Mouse (Mus musculus): Measurements from ENCODE around the gene Cryge. TPM values are rescaled to one million over a fixed set of nuclear protein-coding genes. Genes with fewer than 3 reads are reported as not detected.

The Cryge gene
- polyA plus RNA-seq, 1 experiment from 2014 or later = 29.2 TPM

DNA sequence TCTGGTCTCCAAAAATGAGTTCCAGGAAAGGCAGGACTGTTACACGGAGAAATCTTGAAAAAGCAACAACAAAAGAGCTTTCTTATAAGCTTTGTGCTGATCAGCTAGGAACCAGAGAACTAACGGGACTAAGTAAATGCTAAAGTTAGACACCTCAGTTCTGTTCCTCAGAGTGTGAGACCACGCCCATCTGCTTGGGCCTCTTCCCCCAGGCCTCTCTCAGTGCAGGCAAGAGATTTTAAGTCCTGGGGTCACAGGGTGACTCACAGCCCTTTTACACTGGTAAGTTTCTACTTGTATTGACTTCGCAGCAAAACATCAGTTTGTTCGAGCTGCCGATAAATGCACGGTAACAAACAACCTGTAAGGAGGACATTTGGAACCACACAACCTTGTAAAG lies 747 bp upstream of the Cryge start:
- no peak overlapping the region for H3K4me3 ChIP-seq
- no peak overlapping the region for H3K27ac ChIP-seq
- no peaks in the 10 kb centered on the region for H3K36me3 ChIP-seq
- no peak overlapping the region for H3K4me2 ChIP-seq (replicated peaks)
- H3K9me3 ChIP-seq = no peaks in the 10 kb centered on the region
- H3K4me1 ChIP-seq = 0 out of 2 replicates have a peak, but pooled peaks cover 9% of the 10 kb centered on the region
- 62% methylated on average over 7 of the region's 7 CpGs for WGBS
- ATAC-seq (ENCODE audit: insufficient number of reproducible peaks, insufficient read depth, low FRiP score, low TSS enrichment) = no peak
- H3K27me3 ChIP-seq = no peaks in the 10 kb centered on the region
- no peak overlapping the region for H3K9ac ChIP-seq

DNA sequence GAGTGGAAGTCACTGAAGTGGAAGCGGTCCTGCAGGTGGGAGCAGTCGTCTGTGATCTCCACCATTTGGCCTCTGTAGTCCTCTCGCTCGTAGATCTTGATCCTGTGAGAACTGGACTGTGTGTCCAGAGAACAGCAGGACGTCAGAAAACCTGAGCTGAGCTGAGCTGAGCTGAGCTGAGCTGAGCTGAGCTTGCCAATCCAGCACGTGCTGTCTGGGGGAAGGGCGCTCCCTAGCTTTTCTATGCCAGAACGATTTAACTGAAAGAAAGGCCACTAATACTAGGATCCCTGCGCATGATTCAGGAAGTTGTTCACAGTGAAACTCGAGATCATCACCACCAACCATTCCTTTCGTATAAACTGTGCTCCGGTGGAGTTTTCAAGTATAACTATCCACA lies 2.2 kb downstream of the Cryge start:
- peak; percentile 8; the same call in 1 of the 2 replicates for ATAC-seq (ENCODE audit: insufficient number of reproducible peaks, insufficient read depth, low FRiP score, low TSS enrichment)

DNA sequence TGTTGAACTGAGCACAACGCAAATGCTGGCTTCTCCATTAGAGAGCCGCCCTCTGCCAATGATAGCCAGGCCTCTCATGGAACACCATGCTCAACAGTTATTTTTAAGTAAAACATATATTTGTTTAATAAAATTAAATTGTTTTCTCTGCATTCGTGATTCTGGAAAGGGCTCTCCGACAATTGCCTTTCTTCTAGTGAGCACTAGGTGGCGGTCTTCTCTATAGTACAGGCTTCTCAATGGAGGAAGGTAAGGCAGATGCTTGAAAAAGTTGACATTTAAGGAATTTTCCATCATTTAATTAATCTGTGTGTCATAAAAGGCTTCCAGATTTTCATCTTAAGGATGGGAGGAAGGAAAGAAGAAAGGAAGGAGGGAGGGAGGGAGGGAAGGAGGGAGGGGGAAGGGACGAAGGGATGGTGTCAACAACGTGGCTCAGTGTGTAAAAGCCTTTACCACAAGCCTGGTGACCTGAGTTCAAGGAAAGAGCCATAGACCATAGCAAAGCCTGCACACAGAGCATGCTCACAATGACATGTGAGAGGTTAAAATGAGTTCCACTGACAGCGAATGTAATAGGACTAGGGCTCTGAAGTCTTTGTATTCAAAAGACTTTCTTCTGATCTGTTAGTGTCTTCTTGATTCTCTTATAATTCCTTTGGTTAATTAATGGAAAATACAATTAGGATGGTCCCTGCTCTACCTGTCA lies 4.4 kb downstream of the Cryge start:
- Histone ChIP-seq H3K4me1 (0 out of 2 replicates have a peak, but pooled peaks cover 2% of the 10 kb centered on the region), H3K27ac (no peak overlapping the region), H3K27me3 (no peaks in the 10 kb centered on the region), H3K9ac (no peak overlapping the region), H3K4me2 (replicated peaks) (no peak overlapping the region), H3K36me3 (no peaks in the 10 kb centered on the region), H3K4me3 (no peak overlapping the region), H3K9me3 (no peaks in the 10 kb centered on the region)
- no peak for ATAC-seq (ENCODE audit: insufficient number of reproducible peaks, insufficient read depth, low FRiP score, low TSS enrichment)
- 36% methylated on average over 8 of the region's 8 CpGs for WGBS

More for the DNA sequence above, 2.2 kb downstream of the Cryge start:
- Histone ChIP-seq H3K9ac (no peak overlapping the region), H3K4me2 (replicated peaks) (no peak overlapping the region), H3K9me3 (no peaks in the 10 kb centered on the region), H3K4me1 (0 out of 2 replicates have a peak, but pooled peaks cover 9% of the 10 kb centered on the region), H3K27ac (no peak overlapping the region), H3K27me3 (no peaks in the 10 kb centered on the region), H3K4me3 (no peak overlapping the region), H3K36me3 (no peaks in the 10 kb centered on the region)
- 50% methylated on average over 12 of the region's 12 CpGs for WGBS

DNA sequence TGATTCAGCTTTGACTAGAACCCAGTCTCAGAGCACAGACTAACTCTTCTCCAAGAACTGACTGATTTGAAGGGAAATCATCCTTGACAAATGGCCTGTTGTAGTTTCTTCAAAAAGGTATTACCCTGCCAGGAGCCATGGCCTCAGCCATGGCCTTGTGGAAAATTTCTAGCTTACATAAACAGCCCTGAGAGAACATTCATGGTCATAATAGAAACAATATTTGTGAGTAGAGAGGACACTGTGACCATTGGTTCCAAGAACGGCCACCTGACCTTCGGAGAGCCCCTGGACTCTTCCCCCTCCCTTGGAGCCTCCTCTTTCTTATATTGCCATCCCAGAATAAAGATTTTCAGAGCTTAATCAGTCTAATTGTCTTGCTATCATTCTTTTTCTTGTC lies 7.5 kb downstream of the Cryge start:
- Histone ChIP-seq H3K36me3 (no peaks in the 10 kb centered on the region), H3K27ac (no peak overlapping the region), H3K4me1 (no peaks in the 10 kb centered on the region), H3K27me3 (no peaks in the 10 kb centered on the region), H3K9ac (no peak overlapping the region), H3K4me3 (no peak overlapping the region), H3K4me2 (replicated peaks) (no peak overlapping the region), H3K9me3 (no peaks in the 10 kb centered on the region)
- WGBS = 87% methylated on average over 2 of the region's 2 CpGs
- no peak for ATAC-seq (ENCODE audit: insufficient number of reproducible peaks, insufficient read depth, low FRiP score, low TSS enrichment)

DNA sequence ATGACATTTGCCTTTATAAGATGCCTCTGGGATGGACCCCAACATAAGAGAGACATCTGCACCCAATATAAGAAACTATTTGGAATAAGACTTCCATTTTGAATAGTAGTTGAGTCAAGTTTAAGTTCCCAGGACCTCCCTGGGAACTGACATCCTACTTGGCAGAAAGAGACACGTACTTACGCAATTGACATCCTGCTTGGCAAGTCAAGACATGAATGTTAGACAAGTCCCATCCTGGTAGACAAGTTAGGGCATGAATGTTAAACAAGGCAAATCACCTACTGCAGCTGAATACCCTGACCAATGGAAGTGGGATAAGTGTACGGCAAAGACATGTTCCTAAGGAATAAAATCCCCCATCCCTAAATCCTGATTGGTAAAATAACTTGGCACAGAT lies 9.1 kb downstream of the Cryge start:
- H3K27ac ChIP-seq = no peak overlapping the region
- no peak for ATAC-seq (ENCODE audit: insufficient number of reproducible peaks, insufficient read depth, low FRiP score, low TSS enrichment)
- no peaks in the 10 kb centered on the region for H3K36me3 ChIP-seq
- H3K27me3 ChIP-seq = no peaks in the 10 kb centered on the region
- WGBS = 90% methylated on average over 3 of the region's 3 CpGs
- no peak overlapping the region for H3K4me2 ChIP-seq (replicated peaks)
- H3K4me3 ChIP-seq = no peak overlapping the region
- no peaks in the 10 kb centered on the region for H3K9me3 ChIP-seq
- no peak overlapping the region for H3K9ac ChIP-seq
- no peaks in the 10 kb centered on the region for H3K4me1 ChIP-seq

DNA sequence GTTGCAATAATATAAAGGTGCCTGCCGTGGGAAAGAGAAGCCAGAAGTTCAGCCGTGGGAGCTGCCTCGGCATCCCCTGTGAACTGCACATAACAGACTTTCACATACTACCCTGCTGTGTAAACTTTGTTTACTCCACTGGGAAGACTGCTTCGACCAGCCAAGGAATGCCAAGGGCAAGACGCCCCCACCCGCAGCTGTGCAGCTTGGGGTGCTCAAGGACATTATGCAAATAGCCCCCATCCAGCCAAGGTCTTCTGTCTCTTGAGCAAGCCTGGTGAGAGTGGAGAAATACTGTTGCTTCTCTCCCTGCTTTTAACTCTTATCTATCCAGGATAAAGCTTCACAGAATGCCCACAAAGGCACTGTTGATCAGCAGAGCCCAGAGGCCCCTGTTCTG lies 10.1 kb downstream of the Cryge start:
- WGBS = 80% methylated on average over 6 of the region's 6 CpGs
- ATAC-seq (ENCODE audit: insufficient number of reproducible peaks, insufficient read depth, low FRiP score, low TSS enrichment) = no peak
- Histone ChIP-seq H3K27ac (no peak overlapping the region), H3K4me1 (no peaks in the 10 kb centered on the region), H3K27me3 (no peaks in the 10 kb centered on the region), H3K4me2 (replicated peaks) (no peak overlapping the region), H3K4me3 (no peak overlapping the region), H3K9ac (no peak overlapping the region), H3K9me3 (no peaks in the 10 kb centered on the region), H3K36me3 (no peaks in the 10 kb centered on the region)

DNA sequence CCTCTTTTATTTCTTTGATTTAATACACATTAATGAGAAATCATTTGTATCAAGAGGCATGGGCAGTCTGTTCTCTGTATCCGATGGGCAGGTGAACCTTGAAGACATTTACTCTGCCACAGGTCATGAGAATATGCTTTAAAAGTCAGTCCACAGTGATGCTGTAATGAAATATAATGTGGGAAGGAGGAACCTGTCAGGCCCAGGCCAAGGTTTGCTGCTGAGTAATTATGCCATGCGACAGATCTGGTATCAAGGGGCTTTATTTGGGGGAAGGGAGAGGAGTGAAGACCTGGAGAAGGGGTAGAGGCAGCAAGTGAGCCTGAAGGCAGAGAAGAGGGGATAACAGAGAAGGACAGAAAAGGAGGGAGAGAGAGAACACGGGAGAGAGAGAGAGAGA lies 11.3 kb downstream of the Cryge start:
- Histone ChIP-seq H3K27me3 (no peaks in the 10 kb centered on the region), H3K9ac (no peak overlapping the region), H3K4me3 (no peak overlapping the region), H3K36me3 (no peaks in the 10 kb centered on the region), H3K27ac (no peak overlapping the region), H3K4me1 (no peaks in the 10 kb centered on the region), H3K9me3 (no peaks in the 10 kb centered on the region), H3K4me2 (replicated peaks) (no peak overlapping the region)
- WGBS = 80% methylated on average over 3 of the region's 3 CpGs
- ATAC-seq (ENCODE audit: insufficient number of reproducible peaks, insufficient read depth, low FRiP score, low TSS enrichment) = no peak

DNA sequence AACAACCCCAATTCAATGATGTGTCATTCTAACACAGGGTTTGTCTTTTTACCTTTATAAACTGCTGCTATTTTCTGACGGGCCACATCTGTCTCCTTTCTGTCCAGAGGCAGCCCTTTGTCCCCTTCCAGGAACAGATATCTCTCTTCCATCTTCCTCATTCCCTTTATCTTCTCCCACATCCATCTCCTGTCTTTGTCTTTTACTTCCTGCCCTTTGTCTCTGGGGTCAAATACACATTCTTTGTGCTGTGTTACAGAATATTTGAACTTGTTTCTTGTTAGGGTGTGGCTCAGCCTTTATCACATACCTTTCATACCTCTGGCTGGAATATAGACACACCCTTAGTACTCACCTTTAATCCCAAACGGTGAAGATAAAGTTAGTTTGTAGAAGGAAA lies 13.4 kb downstream of the Cryge start:
- Histone ChIP-seq H3K9ac (no peak overlapping the region), H3K27ac (no peak overlapping the region), H3K4me2 (replicated peaks) (no peak overlapping the region), H3K36me3 (no peaks in the 10 kb centered on the region), H3K9me3 (no peaks in the 10 kb centered on the region), H3K4me3 (no peak overlapping the region), H3K27me3 (no peaks in the 10 kb centered on the region), H3K4me1 (no peaks in the 10 kb centered on the region)
- ATAC-seq (ENCODE audit: insufficient number of reproducible peaks, insufficient read depth, low FRiP score, low TSS enrichment) = no peak
- whole genome bisulfite sequencing = 74% methylated on average over 2 of the region's 2 CpGs

DNA sequence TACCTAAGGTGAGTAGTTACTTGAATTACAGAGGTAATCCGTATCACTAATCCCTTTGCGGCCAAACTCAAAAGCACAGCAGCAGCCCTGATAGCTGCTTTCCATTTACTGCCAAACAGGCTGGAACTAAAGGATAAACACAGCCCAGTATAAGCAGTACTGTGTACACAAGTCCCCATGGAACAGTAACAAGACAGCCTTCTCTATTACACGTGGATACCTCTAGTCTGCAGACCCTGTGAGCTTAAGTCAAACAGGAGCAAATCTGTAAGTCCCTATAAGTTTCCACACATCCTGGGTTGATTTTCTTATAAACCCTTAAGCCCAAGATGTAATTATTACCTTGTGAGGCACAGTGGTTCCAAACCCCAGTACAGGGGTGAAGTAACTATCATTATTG lies 15.4 kb downstream of the Cryge start:
- Histone ChIP-seq H3K4me2 (replicated peaks) (no peak overlapping the region), H3K9me3 (no peaks in the 10 kb centered on the region), H3K27ac (no peak overlapping the region), H3K4me3 (no peak overlapping the region), H3K36me3 (no peaks in the 10 kb centered on the region), H3K9ac (no peak overlapping the region), H3K27me3 (no peaks in the 10 kb centered on the region), H3K4me1 (no peaks in the 10 kb centered on the region)
- ATAC-seq (ENCODE audit: insufficient number of reproducible peaks, insufficient read depth, low FRiP score, low TSS enrichment) = no peak
- 22% methylated on average over 3 of the region's 3 CpGs for WGBS

DNA sequence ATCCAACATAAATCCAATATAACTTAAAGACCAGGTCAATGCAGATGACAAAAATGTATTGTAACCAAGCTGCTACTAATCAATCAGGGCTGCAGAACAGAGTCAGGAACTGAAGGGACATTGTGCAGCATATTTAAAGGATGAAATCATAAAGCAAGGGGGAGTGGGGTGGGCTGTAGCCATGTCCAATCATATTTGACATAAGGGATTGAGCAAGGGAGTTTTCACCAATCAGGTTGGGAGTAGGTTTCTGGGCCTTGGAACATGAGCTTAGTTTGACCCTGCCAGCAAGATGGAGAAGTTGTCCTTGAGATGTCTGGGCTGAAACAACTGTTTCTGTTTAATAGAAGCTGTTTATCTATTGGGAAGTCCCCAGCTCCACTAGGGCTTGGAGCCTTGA lies 18.3 kb downstream of the Cryge start, which contains the start of gene Akr1cl:
TSS of gene Akr1cl (minus strand) at position 119 of the 400 bp plus-strand sequence.
- H3K9ac ChIP-seq = no peak within 1 kb of the TSS
- no peak within 1 kb of the TSS for H3K4me3 ChIP-seq
- no peak within 1 kb of the TSS for H3K4me2 ChIP-seq (replicated peaks)
- H3K27me3 ChIP-seq = no peaks in the 10 kb centered on the region
- no peak within 1 kb of the TSS for H3K27ac ChIP-seq
- H3K36me3 ChIP-seq = no peaks in the 10 kb centered on the region
- peaks cover 6% of the 10 kb centered on the region; the same call in 1 of the 2 replicates for H3K4me1 ChIP-seq
- no peak for ATAC-seq (ENCODE audit: insufficient number of reproducible peaks, insufficient read depth, low FRiP score, low TSS enrichment)
- no peaks in the 10 kb centered on the region for H3K9me3 ChIP-seq

DNA sequence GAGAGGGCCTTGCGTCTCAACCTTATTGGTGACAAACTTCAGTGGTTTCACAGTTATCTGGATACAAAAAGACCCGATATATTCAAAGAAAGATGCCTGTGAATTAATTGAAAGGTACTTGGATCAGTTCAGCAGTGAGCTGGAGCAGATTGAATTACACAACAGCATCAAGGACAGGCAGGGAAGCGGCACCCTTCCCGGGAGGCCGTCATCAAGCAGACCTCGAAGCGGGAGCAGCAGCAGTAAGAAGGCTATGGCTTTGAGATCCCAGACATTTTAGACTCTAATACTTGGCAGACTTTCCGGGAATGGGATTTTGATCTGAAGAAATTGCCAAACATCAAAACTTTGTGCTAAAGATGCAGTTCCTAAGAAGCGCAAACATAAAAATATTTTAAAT lies 22.7 kb downstream of the Cryge start:
- H3K4me1 ChIP-seq = peaks cover 6% of the 10 kb centered on the region; the same call in 1 of the 2 replicates
- no peak overlapping the region for H3K4me2 ChIP-seq (replicated peaks)
- no peaks in the 10 kb centered on the region for H3K9me3 ChIP-seq
- no peak overlapping the region for H3K27ac ChIP-seq
- 54% methylated on average over 9 of the region's 9 CpGs for WGBS
- H3K9ac ChIP-seq = no peak overlapping the region
- no peak overlapping the region for H3K4me3 ChIP-seq
- no peaks in the 10 kb centered on the region for H3K27me3 ChIP-seq
- no peaks in the 10 kb centered on the region for H3K36me3 ChIP-seq
- ATAC-seq (ENCODE audit: insufficient number of reproducible peaks, insufficient read depth, low FRiP score, low TSS enrichment) = no peak

DNA sequence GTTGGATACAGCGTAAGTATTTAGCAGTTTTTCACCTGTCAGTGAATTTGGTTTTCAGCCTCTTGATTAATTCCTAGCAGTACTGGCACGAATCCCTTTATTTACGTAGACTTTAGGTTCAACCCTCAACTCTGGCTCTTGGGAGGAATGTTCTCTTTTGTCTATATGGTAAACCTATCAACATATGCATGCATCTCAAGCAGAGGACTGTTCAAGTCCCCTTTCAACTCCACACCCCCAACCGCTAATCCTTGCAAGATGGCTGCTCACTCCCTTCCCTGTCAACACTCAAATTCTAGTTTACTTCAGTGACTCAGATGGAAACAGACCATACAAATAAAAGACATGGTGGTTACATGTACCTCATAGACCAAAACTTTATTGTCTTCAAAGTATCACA lies 38.2 kb downstream of the Cryge start:
- Histone ChIP-seq H3K27ac (no peak overlapping the region), H3K4me1 (no peaks in the 10 kb centered on the region), H3K4me2 (replicated peaks) (no peak overlapping the region), H3K9ac (no peak overlapping the region), H3K4me3 (no peak overlapping the region), H3K9me3 (no peaks in the 10 kb centered on the region), H3K36me3 (no peaks in the 10 kb centered on the region), H3K27me3 (no peaks in the 10 kb centered on the region)
- ATAC-seq (ENCODE audit: insufficient number of reproducible peaks, insufficient read depth, low FRiP score, low TSS enrichment) = no peak
- WGBS = 79% methylated on average over 4 of the region's 4 CpGs
